Mouse (Mus musculus) midbrain, embryonic 14.5 days (tissue): ENCODE measurements around the gene Pptc7. TPM values are rescaled to one million over a fixed set of nuclear protein-coding genes. Genes with fewer than 3 reads are reported as not detected.
A peak's percentile ranks its signal among the peaks of the same experiment; 100 is the strongest.

ENCODE experiments used
- ATAC-seq: fragments of 200-750 bp; cut with Nextera tagmentation; 2 replicates; pipeline ENCODE4 v1.8.0; 2017; ENCODE audit warnings: moderate number of reproducible peaks, moderate library complexity; ENCODE audit not compliant: low FRiP score, low TSS enrichment
- DNase-seq: peaks from one replicate; pipeline ENCODE4 v3.0.0-alpha.2; 2015
- H3K27ac ChIP-seq: fragments of 300-500 bp; sonication (generic); replicated peaks from 2 replicates; pipeline ENCODE4 v1.5.1; 2014; ENCODE audit warnings: mild to moderate bottlenecking, low read depth, low read length, moderate library complexity
- H3K27me3 ChIP-seq: fragments of 300-500 bp; sonication (generic); 2 replicates; pipeline ENCODE4 v1.6.1; 2014; ENCODE audit warnings: low read length, control low read depth, mixed read lengths; ENCODE audit not compliant: control insufficient read depth, insufficient read depth
- H3K36me3 ChIP-seq: fragments of 300-500 bp; sonication (generic); 2 replicates; pipeline ENCODE4 v1.6.1; 2014; ENCODE audit warnings: low read length, control low read depth; ENCODE audit not compliant: control insufficient read depth, insufficient read depth
- H3K4me1 ChIP-seq: fragments of 300-500 bp; sonication (generic); 2 replicates; pipeline ENCODE4 v1.6.1; 2014; ENCODE audit warnings: mild to moderate bottlenecking, antibody characterized with exemption, low read length, control low read depth; ENCODE audit not compliant: control insufficient read depth, insufficient read depth
- H3K4me2 ChIP-seq: fragments of 300-500 bp; sonication (generic); 2 replicates; pipeline ENCODE4 v1.6.1; 2014; ENCODE audit warnings: mild to moderate bottlenecking, low read length, moderate library complexity
- H3K4me3 ChIP-seq: fragments of 300-500 bp; sonication (generic); replicated peaks from 2 replicates; pipeline ENCODE4 v1.5.1; 2014; ENCODE audit warnings: low read depth, low read length
- H3K9ac ChIP-seq: fragments of 300-500 bp; sonication (generic); replicated peaks from 2 replicates; pipeline ENCODE4 v1.6.1; 2014; ENCODE audit warnings: mild to moderate bottlenecking, low read length, moderate library complexity
- H3K9me3 ChIP-seq: fragments of 300-500 bp; sonication (generic); 2 replicates; pipeline ENCODE4 v1.6.1; 2016; ENCODE audit warnings: low read length, control low read depth, mixed read lengths; ENCODE audit not compliant: control insufficient read depth
- WGBS: fragments of 180-500 bp; shearing (Covaris S2); extraction: QIAGEN DNeasy Blood & Tissue Kit; methylation state at CpG from one replicate; pipeline ENCODE4 v1.1.7; 2014; 5-methylcytosine and 5-hydroxymethylcytosine counted together
- polyA plus RNA-seq: library from polyadenylated mRNA; unstranded; fragments of >200 nt; fragmentation: Nextera tagmentation; extraction: Ambion mirVana; gene quantifications from 2 replicates; pipeline ENCODE4 v1.2.1, GENCODE M21; 2014

Pptc7 gene
- polyA plus RNA-seq, 1 experiment from 2014 or later: 9.1 TPM

DNA sequence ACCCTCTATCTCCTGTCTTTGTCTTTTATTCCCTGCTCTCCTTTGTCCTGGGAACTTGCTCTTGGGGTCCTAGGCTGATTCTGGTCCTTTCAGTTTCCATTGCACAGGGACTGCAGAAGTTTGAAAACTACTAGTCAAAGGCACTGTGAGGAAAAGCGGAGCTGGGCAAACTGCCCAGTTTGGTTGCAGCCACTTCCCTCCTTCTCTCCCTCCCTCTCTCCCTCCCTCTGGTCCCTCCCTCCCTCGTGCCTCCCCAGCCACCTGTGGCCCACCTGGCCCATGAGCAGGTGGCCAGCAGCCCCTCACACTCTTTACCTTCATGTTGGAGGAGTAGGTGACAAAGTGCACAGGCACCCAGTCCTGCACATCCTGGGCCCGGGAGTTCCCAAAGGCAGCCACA lies 39.0 kb upstream of the Pptc7 start:
- no peaks in the 10 kb centered on the region for H3K4me1 ChIP-seq
- 69% methylated on average over 3 of the region's 3 CpGs for WGBS
- no peak overlapping the region for H3K9ac ChIP-seq
- DNase-seq (peak; percentile 22), ATAC-seq (no peak)
- H3K9me3 ChIP-seq: no peaks in the 10 kb centered on the region
- H3K4me2 ChIP-seq: no peak overlapping the region
- H3K27me3 ChIP-seq: no peaks in the 10 kb centered on the region
- no peak overlapping the region for H3K27ac ChIP-seq
- H3K36me3 ChIP-seq: peaks cover 58% of the 10 kb centered on the region
- no peak overlapping the region for H3K4me3 ChIP-seq

DNA sequence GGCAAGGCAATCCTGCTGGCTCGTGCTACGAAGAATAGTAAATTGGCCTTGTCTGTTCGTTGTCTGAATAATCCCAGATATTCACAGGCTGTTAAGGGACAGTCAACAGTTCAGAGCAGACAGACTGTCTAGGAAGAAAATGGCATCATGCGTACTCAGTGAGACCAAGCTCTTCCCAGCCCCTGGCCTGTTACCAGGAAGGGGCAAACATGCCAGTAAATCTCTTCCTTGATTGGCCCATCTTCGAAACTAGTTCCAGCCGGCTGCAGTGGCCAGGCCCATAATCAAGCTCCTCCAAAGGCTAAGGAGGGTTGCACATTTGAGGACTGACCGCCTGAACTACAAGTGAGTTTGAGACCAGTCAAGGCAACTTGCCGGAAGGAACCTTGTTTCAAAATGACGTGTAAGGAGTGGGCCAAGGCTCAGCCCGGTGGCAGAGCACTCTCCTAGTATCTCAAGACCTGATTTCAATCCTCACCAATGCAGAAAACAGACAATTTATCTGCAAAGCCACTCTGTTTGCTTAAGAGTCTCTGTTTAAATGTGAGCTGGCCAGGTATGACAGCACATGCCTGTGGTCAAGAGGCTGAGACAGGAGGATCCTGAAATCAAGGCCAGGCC lies 37.5 kb upstream of the Pptc7 start:
- H3K27me3 ChIP-seq: no peaks in the 10 kb centered on the region
- no peaks in the 10 kb centered on the region for H3K4me1 ChIP-seq
- no peaks in the 10 kb centered on the region for H3K9me3 ChIP-seq
- no peak for DNase-seq
- peaks cover 57% of the 10 kb centered on the region for H3K36me3 ChIP-seq
- H3K9ac ChIP-seq: no peak overlapping the region
- 91% methylated on average over 10 of the region's 10 CpGs for WGBS
- no peak for ATAC-seq
- H3K4me2 ChIP-seq: no peak overlapping the region
- no peak overlapping the region for H3K4me3 ChIP-seq
- H3K27ac ChIP-seq: no peak overlapping the region

DNA sequence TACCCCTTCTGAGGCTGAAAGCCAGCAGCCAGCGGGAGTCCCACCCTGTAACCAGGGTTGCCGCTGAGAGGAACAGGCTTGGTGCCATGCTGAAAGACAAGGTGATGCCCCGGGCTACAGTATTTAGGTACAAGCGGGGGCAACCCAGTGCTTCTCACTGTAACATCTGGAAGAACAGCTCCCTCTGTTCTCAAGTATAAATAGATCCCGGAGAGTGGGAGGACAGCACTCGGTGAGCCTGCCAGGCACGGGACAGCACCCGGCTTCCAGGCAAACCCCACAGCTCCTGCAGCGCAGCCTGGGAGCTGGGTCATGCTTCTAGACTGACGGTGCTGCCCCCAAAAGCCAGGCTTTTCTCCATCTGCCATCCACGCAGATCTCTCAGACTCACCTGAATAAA lies 36.6 kb upstream of the Pptc7 start:
- DNase-seq (no peak), ATAC-seq (no peak)
- Histone ChIP-seq H3K4me1 (no peaks in the 10 kb centered on the region), H3K4me2 (no peak overlapping the region), H3K36me3 (peaks cover 57% of the 10 kb centered on the region), H3K27me3 (no peaks in the 10 kb centered on the region), H3K9ac (no peak overlapping the region), H3K27ac (no peak overlapping the region), H3K9me3 (no peaks in the 10 kb centered on the region), H3K4me3 (no peak overlapping the region)
- 93% methylated on average over 11 of the region's 11 CpGs for WGBS

DNA sequence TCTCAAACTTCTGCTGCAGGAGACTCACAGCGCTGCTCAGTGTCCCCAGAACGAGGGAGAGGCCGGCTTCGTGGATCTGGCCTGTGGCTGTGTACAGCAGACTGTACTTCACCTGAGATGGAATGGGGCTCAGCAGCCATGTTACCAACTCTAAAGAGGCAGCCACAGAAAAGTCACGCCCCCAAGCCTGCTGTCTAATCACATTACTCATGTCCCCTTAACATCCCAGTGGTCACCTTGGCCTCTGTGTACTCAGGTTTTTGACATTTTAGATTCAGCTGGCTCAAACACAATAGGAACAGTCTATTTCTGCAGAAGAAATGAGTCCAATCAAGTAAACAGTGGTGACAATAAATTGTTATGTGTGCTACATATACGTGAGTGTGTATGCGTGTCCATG lies 36.2 kb upstream of the Pptc7 start:
- ATAC-seq (no peak), DNase-seq (no peak)
- Histone ChIP-seq H3K27me3 (no peaks in the 10 kb centered on the region), H3K9ac (no peak overlapping the region), H3K4me3 (no peak overlapping the region), H3K36me3 (peaks cover 55% of the 10 kb centered on the region), H3K4me1 (no peaks in the 10 kb centered on the region), H3K27ac (no peak overlapping the region), H3K4me2 (no peak overlapping the region), H3K9me3 (no peaks in the 10 kb centered on the region)
- 95% methylated on average over 7 of the region's 7 CpGs for WGBS

DNA sequence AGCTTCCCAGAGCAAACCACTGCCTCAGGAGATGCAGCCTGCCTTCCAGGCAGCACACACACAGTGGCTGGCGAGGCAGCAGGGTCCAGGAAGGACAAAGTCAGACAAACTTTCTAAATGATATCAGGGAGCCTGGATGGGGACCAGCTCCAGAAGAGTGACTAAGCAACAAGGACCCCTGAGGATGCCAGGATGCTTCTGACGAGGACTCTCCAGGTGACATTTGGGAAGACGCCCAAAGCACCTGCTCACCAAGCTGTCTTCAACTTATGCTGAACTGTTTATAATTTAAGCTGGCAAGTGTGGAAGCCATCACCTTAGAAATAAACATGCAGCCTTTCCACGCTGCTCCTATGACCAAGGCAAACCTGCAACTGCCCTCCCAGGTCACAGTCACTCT lies 34.9 kb upstream of the Pptc7 start:
- 91% methylated on average over 4 of the region's 4 CpGs for WGBS
- Histone ChIP-seq H3K4me3 (no peak overlapping the region), H3K4me2 (no peak overlapping the region), H3K9ac (no peak overlapping the region), H3K4me1 (no peaks in the 10 kb centered on the region), H3K27ac (no peak overlapping the region), H3K36me3 (peaks cover 64% of the 10 kb centered on the region), H3K9me3 (no peaks in the 10 kb centered on the region), H3K27me3 (no peaks in the 10 kb centered on the region)
- no peak for DNase-seq
- ATAC-seq: no peak

DNA sequence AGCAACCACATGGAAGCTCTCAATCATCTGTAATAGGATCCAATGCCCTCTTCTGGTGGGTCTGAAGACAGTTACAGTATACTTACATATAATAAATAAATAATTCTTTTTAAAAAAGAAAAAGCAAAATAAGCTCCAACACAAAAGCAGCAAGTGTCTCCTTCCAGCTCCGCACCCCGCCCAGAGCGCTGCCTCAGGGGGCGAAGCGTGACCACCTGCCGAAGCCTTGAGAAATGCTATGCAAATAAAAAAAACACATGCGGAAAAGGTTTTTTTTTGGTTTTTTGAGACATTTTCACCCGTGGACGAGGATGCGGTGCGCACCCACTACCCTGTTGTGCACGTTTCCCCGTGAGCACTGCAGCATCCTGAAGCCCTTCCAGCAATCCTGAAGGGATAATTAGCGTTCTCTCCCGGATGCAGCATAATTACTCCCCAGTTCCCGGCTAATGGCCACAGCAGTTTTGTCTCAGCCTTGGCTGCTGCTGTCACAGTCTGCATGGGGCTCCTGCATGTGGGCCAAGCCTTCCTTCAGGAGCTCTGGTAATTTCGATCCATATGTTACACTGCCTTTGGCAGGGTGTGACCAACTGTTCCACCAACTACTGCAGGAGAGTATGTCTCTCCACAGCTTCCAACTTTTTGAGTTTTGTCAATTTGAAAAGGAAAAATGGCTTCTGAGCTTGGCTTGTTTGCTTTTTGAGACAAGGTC lies 32.1 kb upstream of the Pptc7 start:
- H3K4me3 ChIP-seq: no peak overlapping the region
- H3K9me3 ChIP-seq: no peaks in the 10 kb centered on the region
- H3K4me2 ChIP-seq: no peak overlapping the region
- no peak overlapping the region for H3K27ac ChIP-seq
- no peaks in the 10 kb centered on the region for H3K4me1 ChIP-seq
- no peaks in the 10 kb centered on the region for H3K27me3 ChIP-seq
- WGBS: 91% methylated on average over 17 of the region's 17 CpGs
- DNase-seq (no peak), ATAC-seq (no peak)
- no peak overlapping the region for H3K9ac ChIP-seq
- H3K36me3 ChIP-seq: peaks cover 84% of the 10 kb centered on the region

DNA sequence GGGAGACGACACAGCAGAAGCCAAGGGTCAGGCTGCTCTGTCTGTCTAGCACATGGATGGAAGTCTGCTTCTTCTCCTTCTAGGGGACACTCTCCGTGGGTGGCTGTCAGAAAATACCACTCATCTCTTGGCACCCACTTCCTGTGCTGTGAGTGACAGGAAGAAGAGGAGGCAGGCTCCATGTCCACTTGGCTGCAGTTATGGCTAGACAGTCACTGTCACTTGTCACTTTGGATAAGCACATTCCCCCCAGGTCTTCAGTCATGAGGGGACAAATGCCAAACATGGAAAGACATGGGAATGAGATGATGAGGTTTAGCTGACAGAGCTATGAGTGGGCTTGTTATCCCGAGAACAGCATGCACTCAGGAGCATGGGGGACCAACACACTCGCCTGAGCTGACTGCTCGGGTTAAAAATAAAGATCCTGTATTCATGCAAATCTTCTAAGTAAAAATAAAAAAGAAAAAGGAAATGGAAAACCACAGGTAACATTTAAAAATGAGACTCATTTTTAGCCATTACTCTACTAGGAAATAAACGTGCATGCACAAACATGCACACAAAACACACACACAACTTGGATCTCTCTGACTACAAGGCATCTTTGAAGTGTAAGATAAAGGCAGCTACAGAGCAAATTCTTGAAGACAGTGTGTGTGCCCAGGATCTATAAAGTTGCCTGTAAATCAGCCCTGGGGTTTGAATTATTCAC lies 26.0 kb upstream of the Pptc7 start:
- Histone ChIP-seq H3K9me3 (no peaks in the 10 kb centered on the region), H3K9ac (no peak overlapping the region), H3K4me3 (no peak overlapping the region), H3K27me3 (no peaks in the 10 kb centered on the region), H3K4me1 (peaks cover 3% of the 10 kb centered on the region; the same call in 1 of the 2 replicates), H3K36me3 (peaks cover 67% of the 10 kb centered on the region), H3K4me2 (no peak overlapping the region), H3K27ac (no peak overlapping the region)
- WGBS: 89% methylated on average over 6 of the region's 6 CpGs
- ATAC-seq (no peak), DNase-seq (no peak)

DNA sequence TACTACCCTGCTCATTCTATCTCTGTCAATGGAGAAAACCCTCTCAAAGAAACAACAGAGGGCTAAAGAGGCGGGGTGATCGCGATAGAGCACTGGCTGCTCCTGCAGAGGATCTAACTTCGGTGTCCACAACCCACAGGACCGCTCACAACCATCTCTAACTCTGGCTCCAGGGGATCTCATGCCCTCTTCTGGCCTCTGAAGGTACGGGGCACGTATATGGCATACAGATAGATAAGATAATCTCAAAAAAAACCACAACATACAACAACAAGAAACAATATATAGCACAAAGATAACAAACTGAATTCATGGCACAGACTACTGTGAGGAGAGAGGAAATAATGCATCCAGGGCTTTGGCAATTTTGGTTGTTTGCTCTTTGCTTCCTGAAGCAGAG lies 22.1 kb upstream of the Pptc7 start:
- no peak overlapping the region for H3K27ac ChIP-seq
- no peak for DNase-seq
- peaks cover 9% of the 10 kb centered on the region; the same call in 1 of the 2 replicates for H3K4me1 ChIP-seq
- ATAC-seq: no peak
- 56% methylated on average over 7 of the region's 7 CpGs for WGBS
- peaks cover 32% of the 10 kb centered on the region for H3K36me3 ChIP-seq
- no peaks in the 10 kb centered on the region for H3K27me3 ChIP-seq
- H3K9me3 ChIP-seq: no peaks in the 10 kb centered on the region
- H3K9ac ChIP-seq: 0 out of 2 replicates have a peak overlapping the region, but pooled peaks have one; percentile 12
- H3K4me2 ChIP-seq: peak overlapping the region; percentile 25; the same call in 1 of the 2 replicates
- no peak overlapping the region for H3K4me3 ChIP-seq
